Mouse (Mus musculus) adrenal gland (tissue): ENCODE data around the gene Il11ra1.
"Not testable (repeated sequence)": the region's sequence is repeated elsewhere in the genome, so short reads cannot be mapped to it uniquely, and the experiment has no call there.

Source experiments
- intact Hi-C: fragments of 180-260 bp; cut with DNase I; formaldehyde crosslinking; loops from one replicate; pipeline ENCODE4 v1.15.1; 2025

Gene Il11ra1

GRCm38 (mm10) chr4:41741158-41741560 is 41.4 kb downstream of the Il11ra1 start:
- intact Hi-C loops: no loop called here

GRCm38 (mm10) chr4:41744131-41744530 is 44.3 kb downstream of the Il11ra1 start:
- intact Hi-C loops: no loop called here

- intact Hi-C loops: no loop called here
Observed at GRCm38 (mm10) chr4:41745021-41745420, 45.2 kb downstream of the Il11ra1 start.

GRCm38 (mm10) chr4:41754797-41755337 is 55.1 kb downstream of the Il11ra1 start, which contains the start of gene Galt:
Gene Galt (plus strand): TSS chr4:41755228.
- intact Hi-C loops: no loop called here

- intact Hi-C loops: no loop called here
Observed at GRCm38 (mm10) chr4:41755338-41756305, 55.8 kb downstream of the Il11ra1 start, which contains the start of gene Sigmar1. Gene Sigmar1 (minus strand): TSS chr4:41756157.

- intact Hi-C loops: no loop called here
Observed at GRCm38 (mm10) chr4:41756440-41756839, 56.7 kb downstream of the Il11ra1 start.

GRCm38 (mm10) chr4:41757321-41757720 is 57.5 kb downstream of the Il11ra1 start:
- intact Hi-C loops: no loop called here

- intact Hi-C loops: no loop called here
Observed at GRCm38 (mm10) chr4:41758021-41758420, 58.2 kb downstream of the Il11ra1 start.

GRCm38 (mm10) chr4:41758701-41759100 is 58.9 kb downstream of the Il11ra1 start:
- intact Hi-C loops: no loop called here

GRCm38 (mm10) chr4:41759206-41759605 is 59.4 kb downstream of the Il11ra1 start:
- intact Hi-C loops: no loop called here

GRCm38 (mm10) chr4:41759656-41760287 is 60.0 kb downstream of the Il11ra1 start:
- intact Hi-C loops: no loop called here

GRCm38 (mm10) chr4:41760288-41760721 is 60.5 kb downstream of the Il11ra1 start:
- intact Hi-C loops: no loop called here

GRCm38 (mm10) chr4:41760911-41761310 is 61.1 kb downstream of the Il11ra1 start:
- intact Hi-C loops: no loop called here

GRCm38 (mm10) chr4:41761680-41762079 is 61.9 kb downstream of the Il11ra1 start:
- intact Hi-C loops: no loop called here

- intact Hi-C loops: no loop called here
Observed at GRCm38 (mm10) chr4:41762099-41762687, 62.4 kb downstream of the Il11ra1 start.

- intact Hi-C loops: not testable (repeated sequence)
Observed at GRCm38 (mm10) chr4:41762688-41763114, 62.9 kb downstream of the Il11ra1 start.

- intact Hi-C loops: not testable (repeated sequence)
Observed at GRCm38 (mm10) chr4:41763176-41763575, 63.4 kb downstream of the Il11ra1 start.

GRCm38 (mm10) chr4:41767301-41767700 is 67.5 kb downstream of the Il11ra1 start:
- intact Hi-C loops: not testable (repeated sequence)

GRCm38 (mm10) chr4:41772946-41773345 is 73.2 kb downstream of the Il11ra1 start:
- intact Hi-C loops: not testable (repeated sequence)

- intact Hi-C loops: not testable (repeated sequence)
Observed at GRCm38 (mm10) chr4:41773502-41773901, 73.7 kb downstream of the Il11ra1 start.

- intact Hi-C loops: not testable (repeated sequence)
Observed at GRCm38 (mm10) chr4:41774002-41774401, 74.2 kb downstream of the Il11ra1 start, which contains the start of gene Ccl27a. Gene Ccl27a (minus strand): TSS chr4:41774247.
